Mouse (Mus musculus): ENCODE data around the gene Idh3b.

Idh3b gene

GRCm38 (mm10) chr2:130265520-130265919 lies 18.8 kb downstream of the Idh3b start:
- no peak for DNase-seq (ENCODE audit: low spot score in 2 of 2)

GRCm38 (mm10) chr2:130262398-130262797 lies 21.9 kb downstream of the Idh3b start:
- DNase-seq (ENCODE audit: low spot score in 2 of 2), result no peak

- DNase-seq (ENCODE audit: low spot score in 2 of 2), result no peak
These were observed 22.4 kb downstream of the Idh3b start for GRCm38 (mm10) chr2:130261914-130262313.

GRCm38 (mm10) chr2:130260822-130261221 lies 23.5 kb downstream of the Idh3b start:
- no peak for DNase-seq (ENCODE audit: low spot score in 2 of 2)

- no peak for DNase-seq (ENCODE audit: low spot score in 2 of 2)
These were observed 27.6 kb downstream of the Idh3b start for GRCm38 (mm10) chr2:130256762-130257161.

- DNase-seq (ENCODE audit: low spot score in 2 of 2), result no peak
These were observed 36.1 kb downstream of the Idh3b start for GRCm38 (mm10) chr2:130248226-130248625.

- DNase-seq (ENCODE audit: low spot score in 2 of 2), result no peak
These were observed 37.4 kb downstream of the Idh3b start for GRCm38 (mm10) chr2:130246912-130247311.

All from frontal cortex, postnatal 25 days (tissue).